Mouse (Mus musculus) forebrain, embryonic 11.5 days (tissue): ENCODE data around the gene Actr8. TPM values are rescaled to one million over a fixed set of nuclear protein-coding genes. Genes with fewer than 3 reads are reported as not detected.

Experiments
- ATAC-seq: fragments of 200-750 bp; cut with Nextera tagmentation; replicated peaks from 2 replicates; pipeline ENCODE4 v1.8.0; 2017; ENCODE audit warnings: moderate TSS enrichment; ENCODE audit not compliant: low FRiP score
- DNase-seq: peaks from one replicate; pipeline ENCODE4 v3.0.0-alpha.2; 2017; ENCODE audit warnings: low spot score
- H3K27ac ChIP-seq: fragments of 300-500 bp; sonication (generic); 2 replicates; pipeline ENCODE4 v1.5.1; 2014; ENCODE audit warnings: low read depth, low read length
- H3K27me3 ChIP-seq: fragments of 300-500 bp; sonication (generic); 2 replicates; pipeline ENCODE4 v1.6.1; 2014; ENCODE audit warnings: mild to moderate bottlenecking, low read length, mixed read lengths; ENCODE audit not compliant: control insufficient read depth, insufficient read depth
- H3K36me3 ChIP-seq: fragments of 300-500 bp; sonication (generic); 2 replicates; pipeline ENCODE4 v1.6.1; 2014; ENCODE audit warnings: mild to moderate bottlenecking, low read length, moderate library complexity, mixed read lengths; ENCODE audit not compliant: control insufficient read depth, insufficient read depth
- H3K4me1 ChIP-seq: fragments of 300-500 bp; sonication (generic); replicated peaks from 2 replicates; pipeline ENCODE4 v1.6.1; 2014; ENCODE audit warnings: low read length, mixed read lengths; ENCODE audit not compliant: control insufficient read depth, insufficient read depth
- H3K4me2 ChIP-seq: fragments of 300-500 bp; sonication (generic); 2 replicates; pipeline ENCODE4 v1.6.1; 2014; ENCODE audit warnings: low read depth, mild to moderate bottlenecking, low read length, moderate library complexity, mixed read lengths; ENCODE audit not compliant: severe bottlenecking
- H3K4me3 ChIP-seq: fragments of 300-500 bp; sonication (generic); 2 replicates; pipeline ENCODE4 v1.5.1; 2014; ENCODE audit warnings: low read depth, low read length
- H3K9ac ChIP-seq: fragments of 300-500 bp; sonication (generic); 2 replicates; pipeline ENCODE4 v1.6.1; 2014; ENCODE audit warnings: low read length
- H3K9me3 ChIP-seq: fragments of 300-500 bp; sonication (generic); 2 replicates; pipeline ENCODE4 v1.6.1; 2016; ENCODE audit warnings: low read length, mixed read lengths; ENCODE audit not compliant: control insufficient read depth
- whole genome bisulfite sequencing: fragments of 180-500 bp; shearing (Covaris S2); extraction: QIAGEN DNeasy Blood & Tissue Kit; methylation state at CpG from one replicate; pipeline ENCODE4 v1.1.7; 2014; 5-methylcytosine and 5-hydroxymethylcytosine counted together
- polyA plus RNA-seq: library from polyadenylated mRNA; unstranded; fragments of >200 nt; fragmentation: Nextera tagmentation; extraction: Ambion mirVana; gene quantifications from 2 replicates; pipeline ENCODE4 v1.2.1, GENCODE M21; 2014

Gene Actr8
- polyA plus RNA-seq = 81.2 and 82.6 TPM in 2 replicates

DNA sequence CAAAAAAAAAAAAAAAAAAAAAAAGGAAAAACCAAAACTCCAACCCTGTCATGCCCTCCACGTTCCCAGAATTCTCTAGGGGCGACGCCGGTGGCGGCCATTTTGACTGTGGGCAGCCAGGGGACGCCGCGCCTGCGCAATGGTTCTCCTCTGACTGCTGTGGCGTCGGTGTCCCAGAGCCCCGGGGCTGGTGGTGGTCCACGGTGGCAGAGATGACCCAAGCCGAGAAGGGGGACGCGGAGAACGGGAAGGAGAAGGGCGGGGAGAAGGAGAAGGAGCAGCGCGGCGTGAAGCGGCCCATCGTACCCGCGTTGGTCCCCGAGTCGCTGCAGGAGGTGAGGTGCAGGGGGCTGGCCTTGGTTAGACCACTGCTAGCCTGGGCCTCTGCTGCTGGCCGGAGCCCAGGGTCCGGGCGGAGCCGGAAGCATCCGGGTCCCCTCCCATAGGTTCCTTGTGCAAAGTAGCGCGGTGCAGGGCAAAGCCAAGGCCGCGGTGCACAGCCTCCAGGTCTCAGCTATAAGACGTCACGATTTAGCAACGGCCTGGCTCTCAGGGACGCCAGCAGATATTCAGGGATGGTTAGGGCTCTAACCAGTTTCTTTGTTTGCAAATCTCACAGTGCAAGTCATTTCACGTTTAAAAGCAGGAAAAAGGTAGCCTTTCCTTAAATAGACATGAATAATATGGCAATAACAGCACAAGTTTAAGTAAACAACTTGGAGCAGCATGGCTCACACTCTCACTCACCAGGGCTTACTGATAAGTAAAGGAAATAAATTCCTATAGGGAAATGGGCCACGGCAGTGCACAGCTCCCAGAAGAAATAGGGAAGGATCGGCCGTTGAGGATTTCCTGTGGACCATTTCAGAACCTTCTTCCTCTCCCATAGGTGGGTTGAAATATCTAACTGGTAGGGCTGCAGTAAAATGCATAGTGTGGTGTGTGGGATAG, at the start of gene Actr8:
TSS of gene Actr8 (plus strand) at position 84 of the 951 bp plus-strand sequence.
- Histone ChIP-seq H3K9me3 (no peaks in the 10 kb centered on the region), H3K4me3 (peak within 1 kb of the TSS; percentile 78), H3K27me3 (no peaks in the 10 kb centered on the region), H3K36me3 (peaks cover 13% of the 10 kb centered on the region), H3K4me1 (peaks cover 8% of the 10 kb centered on the region; the same call in 1 of the 2 replicates), H3K9ac (peak within 1 kb of the TSS; percentile 92), H3K4me2 (peak within 1 kb of the TSS; percentile 67), H3K27ac (peak within 1 kb of the TSS; percentile 82)
- 3% methylated on average over 43 of the region's 44 CpGs for WGBS
- ATAC-seq (peak; percentile 96), DNase-seq (peak; percentile 96)

DNA sequence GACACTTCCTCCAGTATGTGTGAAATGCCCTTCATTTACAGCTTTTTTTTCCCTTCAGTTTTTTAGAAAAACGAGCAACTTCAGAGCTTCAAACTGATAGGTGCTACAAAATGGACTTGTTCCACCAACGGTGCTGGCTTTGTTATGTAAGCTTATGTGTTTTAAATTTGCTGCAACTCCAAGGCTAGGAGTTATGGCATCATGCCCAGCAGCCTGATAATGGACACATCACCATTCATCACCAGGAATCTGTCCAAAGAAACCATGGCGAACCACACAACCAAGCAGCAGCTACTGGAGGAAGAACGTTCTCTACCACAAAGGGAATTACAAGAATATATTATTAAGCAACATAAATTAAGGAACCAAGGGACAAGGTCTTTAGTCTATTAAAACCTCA, 49.2 kb upstream of the Actr8 start:
- Histone ChIP-seq H3K9ac (no peak overlapping the region), H3K4me3 (no peak overlapping the region), H3K4me2 (no peak overlapping the region), H3K4me1 (no peaks in the 10 kb centered on the region), H3K27me3 (no peaks in the 10 kb centered on the region), H3K9me3 (no peaks in the 10 kb centered on the region; the same call in 1 of the 2 replicates), H3K36me3 (no peaks in the 10 kb centered on the region), H3K27ac (no peak overlapping the region)
- ATAC-seq (no peak), DNase-seq (no peak)
- 81% methylated on average over 4 of the region's 4 CpGs for WGBS

DNA sequence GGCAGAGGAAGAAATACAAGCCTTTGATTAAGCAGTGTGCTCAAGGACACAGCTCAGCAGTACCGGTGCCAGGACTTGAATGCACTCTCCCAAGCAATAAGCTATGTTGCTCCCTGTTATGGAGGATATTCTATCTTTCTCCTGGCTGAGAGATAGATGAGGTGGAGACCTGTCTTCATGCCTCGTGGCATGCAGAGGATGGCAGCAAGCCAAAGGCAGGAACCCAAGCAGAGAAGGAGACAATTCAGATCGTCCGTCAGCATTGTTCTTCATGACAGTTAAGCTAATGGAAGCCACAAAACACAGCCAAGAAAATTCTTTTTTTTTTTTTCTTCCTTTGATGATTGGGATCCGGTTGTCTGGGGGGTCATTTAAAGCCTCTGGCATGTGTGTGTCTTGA, 42.6 kb upstream of the Actr8 start:
- Histone ChIP-seq H3K27ac (no peak overlapping the region), H3K9ac (no peak overlapping the region), H3K4me2 (no peak overlapping the region), H3K36me3 (no peaks in the 10 kb centered on the region), H3K9me3 (no peaks in the 10 kb centered on the region), H3K4me1 (peaks cover 5% of the 10 kb centered on the region; the same call in 1 of the 2 replicates), H3K27me3 (no peaks in the 10 kb centered on the region), H3K4me3 (no peak overlapping the region)
- ATAC-seq (no peak), DNase-seq (no peak)
- 84% methylated on average over 5 of the region's 5 CpGs for WGBS

DNA sequence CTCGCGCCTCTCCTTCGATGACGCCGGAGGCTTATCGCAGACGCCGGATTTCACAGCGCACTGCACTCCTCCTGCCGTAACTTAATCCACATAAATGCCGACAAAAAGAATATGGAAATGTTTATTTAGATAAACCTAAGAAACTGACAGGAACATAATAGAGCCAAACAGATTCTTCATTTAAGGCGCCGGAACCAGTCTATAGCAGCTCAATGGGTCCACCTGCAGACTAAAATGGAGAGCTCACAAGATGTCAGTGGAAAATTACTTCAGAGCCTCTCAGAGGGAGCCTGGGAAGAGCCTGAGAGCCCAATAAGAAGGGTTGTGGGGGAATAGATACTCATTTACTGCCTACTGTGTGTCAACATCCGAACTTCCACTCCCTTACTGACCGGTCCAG, 40.7 kb upstream of the Actr8 start:
- Histone ChIP-seq H3K9me3 (no peaks in the 10 kb centered on the region), H3K36me3 (no peaks in the 10 kb centered on the region), H3K27ac (no peak overlapping the region), H3K4me2 (no peak overlapping the region), H3K4me3 (no peak overlapping the region), H3K4me1 (peaks cover 5% of the 10 kb centered on the region; the same call in 1 of the 2 replicates), H3K9ac (no peak overlapping the region), H3K27me3 (no peaks in the 10 kb centered on the region)
- no peak for DNase-seq
- no peak for ATAC-seq
- 92% methylated on average over 15 of the region's 15 CpGs for WGBS

DNA sequence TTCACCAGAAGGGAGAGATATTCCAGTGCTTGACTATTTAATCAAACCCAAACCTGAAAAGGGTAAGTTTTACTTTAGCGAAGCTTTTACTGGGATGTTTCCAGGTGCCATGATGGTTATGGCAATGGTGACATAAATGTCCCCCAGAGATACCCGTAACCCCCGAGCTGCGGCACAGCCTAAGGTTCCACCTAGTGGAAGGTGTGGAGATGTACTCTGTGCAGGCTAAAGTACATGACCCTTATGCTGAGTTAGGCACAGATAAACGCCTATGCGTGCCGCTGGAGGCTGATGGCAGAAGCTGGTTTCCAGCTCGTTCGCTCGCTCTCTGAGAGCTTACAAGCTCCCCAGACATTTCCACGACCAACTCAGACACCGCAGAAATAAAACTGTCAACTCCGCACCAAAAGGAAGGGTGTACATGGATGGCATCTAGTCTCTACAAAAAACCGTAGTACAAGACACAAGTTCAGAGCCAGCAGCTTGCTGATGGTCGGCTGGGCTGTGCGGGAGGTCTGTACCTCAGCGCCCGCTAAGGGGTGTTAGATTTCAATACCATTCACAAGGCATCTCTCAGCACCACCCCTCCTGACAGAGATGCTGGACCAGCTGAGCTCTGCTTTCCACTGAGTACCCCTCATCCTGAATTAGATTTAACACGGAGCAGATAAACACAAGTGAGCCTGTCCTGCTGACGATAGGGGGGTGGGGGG, 38.4 kb upstream of the Actr8 start:
- no peak overlapping the region; the same call in 1 of the 2 replicates for H3K9ac ChIP-seq
- H3K9me3 ChIP-seq = no peaks in the 10 kb centered on the region
- 41% methylated on average over 20 of the region's 20 CpGs for WGBS
- DNase-seq = no peak
- no peaks in the 10 kb centered on the region for H3K27me3 ChIP-seq
- H3K4me1 ChIP-seq = peaks cover 5% of the 10 kb centered on the region; the same call in 1 of the 2 replicates
- H3K4me3 ChIP-seq = no peak overlapping the region
- H3K4me2 ChIP-seq = peak overlapping the region; percentile 21; the same call in 1 of the 2 replicates
- no peaks in the 10 kb centered on the region for H3K36me3 ChIP-seq
- H3K27ac ChIP-seq = no peak overlapping the region
- no peak for ATAC-seq

DNA sequence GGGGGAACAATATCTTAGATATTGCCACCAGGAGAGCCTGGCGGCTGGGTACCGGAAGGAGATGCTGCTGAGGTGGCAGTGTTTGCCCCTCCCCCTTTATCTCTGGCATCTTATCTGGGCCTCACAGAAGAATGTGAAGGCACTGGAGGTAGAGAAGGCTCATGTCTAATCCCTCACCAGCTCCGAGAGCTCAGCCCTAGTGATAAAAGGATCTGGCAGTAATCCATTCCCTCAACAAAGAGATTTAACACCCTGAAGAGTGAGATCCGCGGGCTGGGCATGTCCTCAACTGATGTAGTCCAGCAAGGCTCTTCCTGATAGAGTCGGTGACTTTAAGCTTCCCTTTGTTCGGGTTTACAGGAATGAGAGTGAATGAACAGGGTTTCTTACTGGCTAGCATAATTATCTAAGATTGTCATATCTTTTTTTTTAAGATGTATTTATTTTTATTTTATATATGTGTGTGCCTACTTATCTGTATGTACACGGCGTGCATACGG, 37.8 kb upstream of the Actr8 start:
- Histone ChIP-seq H3K27ac (no peak overlapping the region), H3K9me3 (no peaks in the 10 kb centered on the region), H3K4me2 (peak overlapping the region; percentile 15; the same call in 1 of the 2 replicates), H3K4me1 (peaks cover 5% of the 10 kb centered on the region; the same call in 1 of the 2 replicates), H3K27me3 (no peaks in the 10 kb centered on the region), H3K4me3 (no peak overlapping the region), H3K36me3 (no peaks in the 10 kb centered on the region), H3K9ac (no peak overlapping the region; the same call in 1 of the 2 replicates)
- ATAC-seq (no peak), DNase-seq (peak; percentile 49)
- 7% methylated on average over 10 of the region's 10 CpGs for WGBS

DNA sequence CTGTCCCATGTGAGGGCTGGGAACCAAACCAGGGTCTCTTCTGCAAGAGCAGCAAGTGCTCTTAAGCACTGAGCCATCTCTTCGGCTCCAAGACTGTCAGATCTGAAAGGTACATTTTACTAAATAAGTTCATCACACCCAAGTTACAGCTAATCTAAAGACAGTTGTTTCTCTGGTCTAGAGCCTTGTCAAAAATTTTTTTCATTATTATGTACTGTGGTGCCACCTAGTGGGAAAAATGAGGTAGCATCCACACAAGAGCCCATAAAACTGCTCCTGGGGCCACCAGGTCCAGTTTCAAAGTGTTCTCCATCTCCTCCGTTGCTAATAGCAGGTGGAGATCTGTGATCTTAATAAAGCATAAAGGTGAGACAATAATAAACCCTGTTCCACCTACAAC, 37.3 kb upstream of the Actr8 start:
- WGBS = 21% methylated on average over 2 of the region's 2 CpGs

DNA sequence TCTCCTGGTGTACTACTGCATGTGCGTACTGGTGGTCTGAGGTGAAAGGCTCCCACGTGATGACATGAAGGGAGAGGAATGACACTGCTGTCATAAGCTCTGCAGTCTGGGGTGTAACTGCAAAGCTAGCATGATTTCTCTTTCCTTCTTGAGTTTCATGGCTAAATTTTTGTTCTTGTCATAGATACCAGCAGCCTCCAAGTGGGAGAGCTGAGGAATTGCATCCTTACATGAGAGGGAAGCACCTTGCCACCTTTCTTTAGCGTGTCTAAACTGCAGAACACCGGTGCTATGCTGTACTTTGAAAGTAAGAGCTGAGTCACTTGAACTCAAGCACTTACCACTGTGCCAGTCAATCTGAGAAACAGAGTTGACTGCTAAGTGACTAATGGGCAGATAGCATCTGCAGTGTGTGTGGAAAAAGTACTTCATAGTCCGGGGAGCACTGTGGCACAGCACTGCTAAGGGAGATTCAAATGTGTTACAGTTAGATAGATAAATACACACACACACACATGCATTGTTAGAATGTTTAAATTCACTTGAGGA, 31.3 kb upstream of the Actr8 start:
- no peak overlapping the region for H3K27ac ChIP-seq

More for the DNA sequence above, 37.3 kb upstream of the Actr8 start:
- no peaks in the 10 kb centered on the region for H3K9me3 ChIP-seq
- ATAC-seq = no peak
- H3K9ac ChIP-seq = no peak overlapping the region
- H3K27ac ChIP-seq = no peak overlapping the region
- H3K4me1 ChIP-seq = peaks cover 5% of the 10 kb centered on the region; the same call in 1 of the 2 replicates
- H3K36me3 ChIP-seq = no peaks in the 10 kb centered on the region
- DNase-seq = peak; percentile 52
- H3K27me3 ChIP-seq = no peaks in the 10 kb centered on the region
- H3K4me2 ChIP-seq = no peak overlapping the region
- no peak overlapping the region for H3K4me3 ChIP-seq

More for the DNA sequence above, 31.3 kb upstream of the Actr8 start:
- Histone ChIP-seq H3K4me1 (no peaks in the 10 kb centered on the region), H3K9ac (no peak overlapping the region), H3K36me3 (no peaks in the 10 kb centered on the region), H3K4me3 (no peak overlapping the region), H3K27me3 (no peaks in the 10 kb centered on the region), H3K4me2 (no peak overlapping the region), H3K9me3 (no peaks in the 10 kb centered on the region)
- ATAC-seq (no peak), DNase-seq (no peak)
- 79% methylated on average over 5 of the region's 5 CpGs for WGBS
